Mouse (Mus musculus): Measurements from ENCODE around the gene Emilin3.

The Emilin3 gene

DNA sequence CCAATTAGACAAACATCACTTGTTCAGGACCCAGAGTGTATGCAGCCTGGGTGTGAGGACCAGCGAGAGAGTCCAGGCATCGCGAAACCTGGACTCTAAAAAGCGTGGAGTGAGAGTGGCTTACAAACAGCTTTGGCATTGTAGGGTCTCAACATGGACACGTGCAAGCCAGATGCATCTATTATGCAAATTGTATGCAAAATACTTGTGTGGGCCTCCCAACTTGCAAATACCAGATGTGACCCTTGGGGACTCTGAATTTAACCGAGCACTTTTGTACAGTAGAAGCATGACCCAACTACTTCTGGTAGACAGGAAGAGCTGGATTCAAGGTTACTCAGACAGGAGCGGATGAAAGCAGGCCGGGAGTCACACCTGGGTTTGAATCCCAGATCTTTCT lies 4.6 kb upstream of the Emilin3 start:
- DNase-seq (ENCODE audit: low read depth, low spot score), result no peak

DNA sequence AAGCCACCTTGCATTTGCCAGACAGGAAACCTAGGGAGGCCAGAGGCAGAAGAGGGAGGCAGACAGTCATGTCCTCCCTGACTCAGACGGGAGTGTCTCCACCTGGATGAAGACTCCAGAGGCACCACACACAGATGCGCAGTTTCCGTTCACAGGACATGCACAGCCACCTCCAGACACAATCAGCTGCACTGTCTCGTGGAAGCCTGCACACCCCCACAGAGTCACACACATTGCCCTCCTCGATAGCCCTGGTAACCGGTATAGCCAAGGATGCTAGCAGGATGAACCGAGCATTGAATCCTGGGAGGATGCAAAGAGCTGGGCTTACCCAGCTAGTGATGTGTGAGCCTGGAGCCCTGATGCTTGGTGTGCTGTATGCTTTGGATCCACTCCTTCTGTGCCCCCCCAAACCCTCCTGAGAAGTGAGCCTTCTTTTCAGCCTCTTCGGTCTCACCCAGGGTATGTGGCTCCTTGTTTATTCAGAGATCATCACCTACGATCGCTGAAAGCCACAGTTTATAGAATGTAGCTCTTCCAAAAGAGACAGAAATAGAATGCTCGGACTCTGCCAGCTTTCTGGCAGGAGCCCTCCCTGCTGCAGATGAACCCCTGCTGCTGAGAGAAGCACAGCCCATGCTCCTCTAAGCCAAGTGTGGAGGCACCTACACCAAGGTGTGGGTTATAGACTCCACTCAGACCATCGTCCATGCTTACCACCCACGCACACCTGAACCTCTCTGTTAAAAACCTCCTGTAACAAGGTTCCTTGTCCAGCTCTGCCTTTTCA lies 3.9 kb upstream of the Emilin3 start:
- DNase-seq (ENCODE audit: low read depth, low spot score), result no peak

DNA sequence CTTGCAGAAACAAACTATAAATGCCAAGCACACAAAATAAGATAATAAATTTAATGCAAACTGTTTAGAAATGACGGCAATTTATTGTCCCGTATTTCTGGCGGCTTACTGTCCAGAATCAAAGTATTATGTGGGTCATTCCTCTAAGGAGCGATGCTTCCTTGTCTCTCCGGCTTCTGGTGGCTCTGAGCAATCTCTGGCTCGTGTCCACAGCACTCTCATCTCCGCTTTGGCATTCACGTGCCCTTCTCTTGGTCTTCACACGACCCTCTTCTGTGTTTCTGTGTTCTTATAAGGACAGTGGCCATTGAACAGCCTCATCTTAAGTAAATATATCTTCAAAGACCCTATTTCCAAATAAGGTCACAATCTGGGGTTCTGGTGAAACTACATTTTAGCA lies 2.5 kb upstream of the Emilin3 start:
- DNase-seq (ENCODE audit: low read depth, low spot score), result no peak

DNA sequence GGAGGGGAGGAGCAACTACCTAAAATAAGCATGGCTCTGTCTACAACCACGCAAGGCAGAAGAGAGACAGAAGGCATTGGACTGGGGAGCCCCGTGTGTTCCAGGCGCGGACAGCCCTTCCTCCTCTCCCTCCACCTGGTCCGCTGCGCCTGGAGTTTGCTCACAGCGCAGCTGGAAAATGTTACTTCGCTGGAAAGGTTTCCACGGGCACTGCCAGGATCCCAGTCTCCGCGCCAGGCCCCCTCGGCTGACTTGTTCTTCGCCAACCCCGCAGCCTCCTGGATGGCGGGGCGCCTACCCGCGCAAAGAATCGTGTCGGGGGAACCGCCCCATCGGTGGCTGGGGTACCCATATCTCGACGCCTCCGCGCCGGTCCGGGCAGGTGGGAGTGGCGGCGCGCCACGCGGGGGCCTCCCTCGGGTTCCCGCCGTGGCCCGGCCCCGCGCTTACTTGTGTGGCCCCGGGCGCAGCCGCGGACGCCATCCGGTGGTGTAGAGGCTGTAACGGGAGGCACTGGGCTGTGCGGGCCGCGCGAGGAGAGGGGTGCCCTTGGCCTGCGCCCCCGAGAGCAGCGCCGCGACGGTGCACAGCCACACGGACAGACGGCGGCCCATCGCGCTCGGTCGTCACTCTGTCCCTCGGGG lies 448 bp downstream of the Emilin3 start:
- no peak for DNase-seq (ENCODE audit: low read depth, low spot score)

DNA sequence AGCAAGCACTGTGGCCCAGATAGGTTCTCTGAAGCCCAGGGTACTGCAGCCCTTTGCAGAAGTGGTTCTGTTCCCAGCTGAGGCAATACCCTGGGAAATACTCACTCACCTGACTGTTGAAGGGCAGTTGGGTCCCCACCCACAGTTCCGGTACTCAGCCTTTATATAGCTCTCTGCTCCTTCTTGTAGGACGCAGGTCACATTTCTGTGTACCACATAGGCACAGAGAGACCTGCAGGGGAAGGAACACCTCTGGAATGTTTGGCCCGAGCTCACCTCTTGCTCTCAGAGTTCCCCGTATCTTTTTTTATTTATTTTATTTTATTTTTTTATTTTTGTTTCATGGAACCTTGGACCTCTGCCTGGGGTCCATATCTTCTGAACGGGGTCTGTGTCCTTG lies 1.5 kb downstream of the Emilin3 start:
- no peak for DNase-seq (ENCODE audit: low read depth, low spot score)

DNA sequence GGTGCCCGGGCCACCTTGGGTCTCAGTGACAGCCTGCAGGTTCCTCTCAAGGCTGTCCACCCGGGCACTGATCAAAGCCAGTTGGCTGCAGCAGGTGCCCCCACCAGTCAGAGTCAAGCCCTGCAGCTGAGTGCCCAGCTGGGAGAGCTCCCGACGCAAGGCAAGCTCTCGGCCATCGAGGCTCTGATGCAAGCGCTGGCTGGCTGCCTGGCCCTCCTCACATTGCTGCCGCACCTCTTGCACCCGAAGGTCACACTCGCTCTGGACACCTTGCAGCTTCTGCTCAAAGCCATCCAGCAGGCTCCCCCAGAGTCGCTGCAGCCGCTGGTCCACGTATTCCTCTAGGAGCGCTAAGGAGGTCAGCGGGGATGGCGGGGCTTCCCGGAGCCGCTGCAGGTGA lies 3.5 kb downstream of the Emilin3 start:
- no peak for DNase-seq (ENCODE audit: low read depth, low spot score)

DNA sequence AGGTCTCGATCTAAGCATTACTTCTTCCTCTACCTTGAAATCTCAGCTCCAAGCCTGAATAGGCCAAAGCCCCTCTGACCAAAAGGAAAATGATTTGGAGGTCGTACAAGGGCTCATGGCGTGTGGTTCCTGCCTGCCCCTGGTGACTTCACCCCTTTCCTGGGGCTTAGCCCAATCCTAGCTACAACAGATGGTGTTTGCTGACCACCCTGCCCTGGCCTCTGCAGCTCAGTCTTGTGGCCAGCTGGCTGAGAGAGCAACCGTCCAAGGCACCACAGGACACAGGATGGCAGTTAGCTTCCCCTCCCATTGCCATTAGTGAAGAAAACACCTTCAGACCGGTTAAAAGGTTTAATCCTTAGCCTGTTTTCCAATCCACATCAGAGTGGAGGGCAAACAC lies 6.0 kb downstream of the Emilin3 start:
- DNase-seq (ENCODE audit: low read depth, low spot score), result no peak

DNA sequence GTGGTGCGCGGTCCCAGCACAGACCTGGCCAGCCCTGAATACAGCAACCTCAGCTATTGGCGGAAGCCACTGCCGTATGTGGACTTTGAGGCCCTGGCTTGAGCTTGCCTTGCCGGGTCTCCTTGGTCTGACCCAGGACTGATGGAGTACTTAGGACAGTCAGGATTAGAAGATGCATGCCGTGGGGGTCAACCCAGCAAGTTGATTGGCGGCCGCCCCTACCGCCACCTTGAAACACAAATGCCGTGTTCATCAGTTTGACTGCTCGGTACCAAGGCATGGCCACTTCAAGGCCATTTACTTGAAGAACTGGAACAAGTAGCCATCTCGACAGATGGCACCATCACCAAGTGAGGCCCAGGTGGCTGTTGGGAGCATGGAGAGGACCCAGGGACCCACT lies 6.8 kb downstream of the Emilin3 start:
- no peak for DNase-seq (ENCODE audit: low read depth, low spot score)

DNA sequence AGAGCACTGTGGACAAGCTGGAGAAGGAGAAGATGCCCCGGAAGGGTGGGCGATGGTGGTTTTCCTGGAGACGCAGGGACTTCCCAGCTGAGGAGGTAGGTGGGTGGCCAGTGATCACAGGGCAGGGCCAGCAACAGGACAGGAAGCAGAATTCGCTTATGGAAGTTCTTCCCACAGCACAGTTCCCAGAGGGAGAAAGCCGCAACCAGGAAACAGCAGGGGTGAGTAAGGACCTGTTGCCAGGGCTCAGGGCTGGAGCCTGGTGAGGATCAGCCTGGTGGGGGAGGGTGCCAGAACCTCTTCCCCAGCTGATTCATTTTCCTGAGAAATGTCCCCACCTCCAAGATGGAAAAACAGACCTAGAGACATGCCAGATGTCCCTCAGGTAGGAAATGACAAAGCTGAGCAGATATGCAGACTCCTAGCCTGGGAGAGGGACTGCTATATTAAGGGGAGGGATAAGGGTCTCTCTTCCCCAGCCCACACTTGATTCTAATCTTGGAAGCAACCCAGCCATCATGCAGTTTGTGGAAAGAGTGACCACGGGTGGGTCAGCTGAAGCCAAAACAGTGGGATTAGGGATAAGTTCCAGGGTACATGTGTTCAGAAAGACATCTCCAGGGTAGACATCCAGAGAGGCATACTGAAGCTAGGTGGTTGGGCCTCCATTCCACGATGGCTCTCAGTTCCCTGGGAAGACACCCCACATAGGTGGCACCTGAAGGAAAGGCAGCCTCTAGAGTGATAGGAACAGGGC lies 10.3 kb downstream of the Emilin3 start:
- DNase-seq (ENCODE audit: low read depth, low spot score), result no peak

DNA sequence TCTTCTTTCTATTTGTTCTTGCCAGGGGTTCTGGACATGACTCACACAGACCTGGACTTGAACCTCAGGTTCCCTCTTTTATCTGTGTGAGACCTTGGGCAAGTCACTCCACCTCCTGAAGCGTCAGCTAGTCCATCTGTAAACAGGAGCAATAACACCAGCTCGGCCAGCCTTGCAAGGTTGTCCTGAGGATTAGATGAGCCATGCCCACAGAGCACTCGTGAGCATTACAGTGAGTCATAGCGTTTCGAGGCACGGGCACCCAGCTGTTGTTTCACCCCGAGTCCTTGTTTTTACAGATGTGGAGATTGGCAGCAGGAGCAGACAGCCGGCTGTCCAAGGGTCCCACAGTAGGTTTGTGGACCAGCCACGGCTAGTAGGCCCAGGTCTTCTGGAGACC lies 20.4 kb downstream of the Emilin3 start:
- DNase-seq (ENCODE audit: low read depth, low spot score), result no peak

DNA sequence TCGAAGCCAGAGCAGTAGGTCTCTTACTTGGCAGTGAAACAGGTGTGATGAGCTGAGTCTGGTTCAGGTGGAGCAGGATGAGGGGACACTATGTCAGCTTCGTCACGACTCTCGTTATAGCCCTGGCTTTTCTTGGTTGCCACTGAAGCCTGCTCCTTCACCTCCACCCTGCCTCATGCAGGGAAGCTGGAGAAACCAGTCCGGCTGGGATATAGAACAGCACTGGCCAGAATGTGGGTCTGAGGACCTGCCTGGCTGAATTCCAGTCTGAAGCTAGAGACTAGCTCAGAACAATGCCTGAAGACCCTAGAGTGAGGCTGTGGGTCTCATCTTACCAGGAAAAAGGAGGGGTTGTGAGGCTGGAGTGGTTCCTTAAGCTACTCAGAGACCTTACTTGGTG lies 21.1 kb downstream of the Emilin3 start:
- no peak for DNase-seq (ENCODE audit: low read depth, low spot score)

DNA sequence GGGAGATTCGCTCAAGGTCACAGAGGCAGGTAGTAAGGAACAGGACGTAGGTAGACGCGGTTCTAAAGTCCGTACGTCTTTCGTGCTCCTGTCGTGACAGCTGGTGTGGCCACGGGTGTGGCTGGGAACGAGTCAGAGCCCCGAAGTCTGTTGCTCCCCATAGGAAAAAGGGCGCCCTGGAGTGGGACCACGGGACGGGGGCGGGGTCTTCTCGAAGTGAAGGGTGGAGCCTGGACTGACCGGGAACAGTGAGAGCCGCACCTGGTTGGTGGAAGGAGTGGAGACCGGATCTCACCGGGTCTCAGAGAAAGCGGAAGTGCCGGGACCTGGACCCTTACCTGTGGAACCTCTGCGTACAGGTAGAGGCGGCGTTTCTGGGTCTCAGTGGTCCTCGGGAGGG lies 24.3 kb downstream of the Emilin3 start:
- DNase-seq (ENCODE audit: low read depth, low spot score), result peak; percentile 50

DNA sequence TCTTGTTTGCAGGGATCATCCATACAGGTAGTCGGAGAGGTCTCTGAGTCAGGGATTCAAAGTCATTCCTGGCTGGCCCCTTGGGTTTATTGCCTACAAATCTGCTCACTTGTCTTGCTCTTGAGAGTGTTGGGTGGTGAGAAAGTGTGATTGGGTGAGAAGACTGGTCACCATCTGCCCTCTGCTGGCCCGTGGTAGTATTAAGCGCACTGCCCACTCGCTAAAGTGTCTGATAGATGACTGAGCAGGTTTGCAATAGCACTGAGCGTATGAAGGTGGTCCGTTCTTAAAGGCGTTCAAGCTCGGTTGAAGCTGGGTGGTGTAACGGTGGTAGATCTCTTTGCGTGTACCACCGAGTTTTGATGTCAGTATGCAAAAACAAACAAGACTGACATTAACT lies 24.8 kb downstream of the Emilin3 start:
- DNase-seq (ENCODE audit: low read depth, low spot score), result peak; percentile 68

DNA sequence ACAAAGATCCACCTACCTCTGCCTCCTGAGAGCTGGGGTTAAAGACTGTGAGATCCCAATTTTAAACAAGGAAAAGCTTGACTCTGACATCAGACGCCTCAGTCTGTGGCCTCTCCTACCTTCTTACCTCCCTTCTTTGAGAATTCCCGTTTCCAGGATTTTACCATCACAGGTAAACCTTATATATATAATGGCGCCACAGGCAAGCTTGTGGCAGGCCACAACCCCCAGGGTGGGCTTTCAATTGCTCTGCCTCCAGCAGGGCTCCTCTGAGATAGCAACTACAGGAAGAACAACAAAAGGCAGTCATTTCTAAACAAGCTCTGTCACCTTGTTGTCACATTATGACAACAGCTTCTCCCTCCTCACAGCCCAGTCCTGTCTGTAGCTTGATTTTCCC lies 25.9 kb downstream of the Emilin3 start:
- no peak for DNase-seq (ENCODE audit: low read depth, low spot score)

DNA sequence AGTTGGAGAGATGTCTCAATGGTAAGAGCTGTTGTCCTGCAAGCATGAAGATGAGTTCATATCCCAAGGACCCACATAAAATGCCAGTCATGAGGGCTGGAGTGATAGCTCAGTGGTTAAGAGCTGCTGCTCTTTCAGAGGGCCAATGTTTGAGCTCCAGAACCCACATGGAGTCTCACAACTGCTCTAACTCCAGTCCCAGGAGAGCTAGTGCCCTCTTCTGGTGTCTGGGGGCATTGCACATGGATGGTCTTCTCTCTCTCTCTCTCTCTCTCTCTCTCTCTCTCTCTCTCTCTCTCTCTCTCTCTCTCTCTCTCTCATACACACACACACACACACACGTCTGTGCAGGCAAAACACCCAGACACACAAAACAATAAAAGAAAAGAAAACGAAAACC lies 27.3 kb downstream of the Emilin3 start:
- DNase-seq (ENCODE audit: low read depth, low spot score), result peak; percentile 67

DNA sequence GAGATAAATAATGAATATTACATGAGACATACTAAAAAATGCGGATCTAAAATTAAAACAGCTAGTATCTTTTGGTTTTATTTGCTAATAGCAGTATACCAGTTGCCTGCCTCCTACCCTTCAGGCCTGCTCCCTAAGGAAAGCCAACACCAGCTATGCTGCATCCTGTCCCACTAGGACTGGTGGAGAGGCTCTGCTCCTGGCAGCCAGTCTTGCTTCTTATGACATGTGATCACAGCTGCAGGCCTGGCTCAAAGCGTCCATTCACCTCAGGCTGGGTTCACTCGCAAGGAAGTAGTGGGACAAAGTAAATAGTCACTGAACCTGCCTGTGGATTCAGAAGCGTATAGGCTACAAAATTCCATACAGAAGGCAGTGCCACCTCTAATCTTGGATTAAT lies 28.2 kb downstream of the Emilin3 start:
- DNase-seq (ENCODE audit: low read depth, low spot score), result no peak

DNA sequence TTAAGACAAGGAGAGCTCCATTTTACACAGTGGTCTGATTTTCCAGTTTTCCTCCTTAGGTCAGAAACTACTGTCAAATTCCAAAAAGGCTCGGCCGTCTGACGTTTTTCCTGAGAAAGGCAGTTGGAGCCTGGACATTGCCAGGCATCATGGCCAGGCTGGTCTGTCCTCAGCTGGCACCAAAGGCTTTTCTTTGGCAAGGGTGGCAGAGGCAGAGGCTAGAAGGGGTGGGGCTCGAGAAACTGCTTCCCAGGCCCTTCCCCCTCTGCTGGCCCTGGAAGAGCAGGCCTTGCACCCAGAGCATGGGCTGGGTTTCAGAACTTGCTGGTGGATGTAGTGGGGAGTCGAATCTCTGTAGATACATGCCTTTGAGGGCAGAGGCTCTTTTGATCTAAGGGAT lies 29.7 kb downstream of the Emilin3 start:
- no peak for DNase-seq (ENCODE audit: low read depth, low spot score)

DNA sequence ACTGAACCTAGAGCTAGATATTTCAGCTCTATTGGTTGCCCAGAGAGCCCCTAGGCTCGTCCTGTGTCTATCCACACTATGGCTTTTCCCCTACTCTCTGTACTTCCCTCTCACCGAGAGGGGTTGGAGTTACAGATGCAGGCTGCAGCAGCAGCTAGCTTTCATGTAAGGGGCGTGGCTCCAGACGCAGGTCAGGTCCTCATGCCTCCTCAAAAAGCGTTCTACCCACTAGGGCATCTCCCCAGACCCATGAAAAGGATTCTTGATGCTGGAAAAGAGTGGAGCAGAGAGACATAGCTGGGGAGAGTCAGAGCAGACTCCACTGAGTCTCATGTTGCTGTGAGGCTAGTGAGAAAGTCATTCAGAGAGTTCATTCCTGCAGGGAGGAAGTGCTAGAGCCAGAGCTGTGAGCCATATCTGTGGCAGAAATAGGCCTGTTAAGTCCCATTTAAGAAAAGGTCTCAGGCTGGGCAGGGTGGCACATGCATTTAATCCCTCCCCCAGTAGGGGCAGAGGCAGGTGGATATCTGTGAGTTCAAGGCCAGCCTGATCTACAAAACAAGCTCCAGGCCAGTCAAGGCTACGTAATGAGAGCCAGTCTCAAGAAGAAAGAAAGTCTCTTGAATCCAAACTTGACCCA lies 30.5 kb downstream of the Emilin3 start:
- DNase-seq (ENCODE audit: low read depth, low spot score), result no peak

DNA sequence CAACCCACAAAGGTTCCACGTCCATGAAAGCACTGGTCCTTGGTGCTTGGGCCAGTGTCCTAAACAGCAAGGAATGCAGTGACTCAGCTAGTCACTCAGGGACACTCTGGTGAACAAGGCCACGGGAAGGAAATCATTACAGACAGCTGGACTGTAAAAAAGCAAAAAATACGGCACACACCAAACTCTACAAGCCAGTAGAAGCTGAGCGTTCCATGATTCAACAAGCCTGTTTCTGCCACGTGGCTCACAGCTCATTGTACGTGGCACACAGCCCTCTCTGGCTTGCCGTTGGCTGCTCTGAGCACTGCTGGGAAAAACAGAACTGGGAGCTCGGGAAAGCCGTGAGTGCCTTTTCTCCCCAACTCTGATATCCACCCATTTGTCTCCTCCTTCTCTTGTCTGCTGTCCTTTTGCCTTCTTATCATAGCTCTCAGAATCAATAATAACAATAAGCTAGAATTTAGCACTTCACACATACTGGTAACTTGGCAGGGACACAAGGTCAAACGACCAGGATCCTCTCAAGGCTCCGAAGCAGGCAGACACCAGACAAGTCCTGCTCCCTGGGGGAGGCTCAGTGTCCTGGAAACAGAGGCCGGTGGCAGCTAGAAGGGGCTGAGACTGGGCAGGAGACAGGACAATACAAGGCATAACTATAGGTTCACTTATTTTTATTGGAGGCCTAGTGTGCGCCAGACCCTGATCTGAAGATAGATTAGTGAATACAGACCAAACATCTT lies 31.5 kb downstream of the Emilin3 start, which contains the start of gene Lpin3:
Lpin3 (plus strand) TSS at position 218 of the 743 bp plus-strand sequence.
- no peak for DNase-seq (ENCODE audit: low read depth, low spot score)

DNA sequence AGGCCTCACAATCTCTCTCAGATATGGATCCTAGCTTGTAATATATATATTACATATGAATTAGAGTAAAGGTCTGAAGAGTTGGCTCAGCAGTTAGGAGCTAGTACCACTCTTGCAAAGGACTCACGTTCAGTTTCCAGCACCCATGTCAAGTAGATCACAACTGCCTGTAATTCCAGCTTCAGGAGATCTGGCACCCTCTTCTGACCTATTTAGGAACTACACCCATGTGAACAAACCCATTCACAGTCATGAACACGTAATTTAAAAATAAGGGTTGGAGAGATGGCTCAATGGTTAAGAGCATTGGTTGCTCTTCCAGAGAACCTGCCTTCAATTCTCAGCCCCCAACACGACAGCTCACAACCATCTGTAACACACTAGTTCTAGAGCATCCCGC lies 36.0 kb downstream of the Emilin3 start:
- peak; percentile 60 for DNase-seq (ENCODE audit: low read depth, low spot score)

DNA sequence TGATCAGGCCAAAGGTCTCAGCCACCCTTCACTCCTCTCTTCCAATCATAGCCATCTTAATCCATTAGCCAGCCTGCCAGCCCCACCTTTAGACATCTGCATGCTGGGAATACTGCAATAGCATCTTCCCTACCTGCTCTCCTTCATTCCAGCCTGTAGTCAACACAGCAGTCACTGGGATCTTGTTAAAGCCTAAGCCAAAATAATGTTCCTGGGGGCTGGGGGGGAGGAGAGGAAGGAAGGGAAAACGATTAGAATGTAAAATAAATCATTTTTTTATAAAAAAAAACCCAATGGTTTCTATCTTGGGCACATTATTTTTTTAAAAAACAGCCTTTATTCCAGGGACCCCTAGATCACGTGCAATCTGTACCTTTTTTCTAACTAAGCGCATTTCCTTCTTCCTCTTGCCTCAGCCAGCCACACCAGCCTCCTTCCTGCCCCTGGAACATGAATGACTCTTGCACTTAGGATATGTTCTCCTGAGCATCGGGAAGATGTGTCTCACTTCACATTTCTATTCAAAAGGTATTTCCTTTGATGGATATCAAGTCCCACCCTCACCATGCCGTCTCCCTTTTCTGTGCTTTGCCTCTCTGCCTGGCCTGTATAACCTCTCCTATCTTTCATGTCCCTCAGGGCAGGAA lies 37.8 kb downstream of the Emilin3 start:
- no peak for DNase-seq (ENCODE audit: low read depth, low spot score)

Data from CD4-positive helper T cell, adult 2 months (primary cell).